Mouse (Mus musculus) 416B (cell line): ENCODE measurements around the gene Gm20869.
"Not testable (repeated sequence)": the region's sequence is repeated elsewhere in the genome, so short reads cannot be mapped to it uniquely, and the experiment has no call there.

Source experiments
- DNase-seq: peaks from one replicate; pipeline ENCODE4 v3.0.0; 2011; ENCODE audit warnings: low read depth

Gm20869 gene

GRCm38 (mm10) chrY:71469149-71469548 lies at the start of gene Gm20869:
Gene Gm20869 (plus strand): TSS chrY:71469449.
- DNase-seq = not testable (repeated sequence)
